Mouse (Mus musculus) stomach, postnatal 0 days (tissue): ENCODE measurements at regions not wholly inside any gene's neighbourhood (a gene's known extent, or its start where the extent isn't known, plus 50 kb on each side); places are given as distances from the start of the nearest gene placed in this dataset.

Experiments
- CTCF ChIP-seq: IDR thresholded peaks from 2 replicates; pipeline ENCODE4 v1.5.1; 2016; ENCODE audit warnings: antibody characterized with exemption, low read depth, mild to moderate bottlenecking, moderate library complexity
- EP300 ChIP-seq: optimal IDR thresholded peaks from 2 replicates; pipeline ENCODE3; 2016; ENCODE audit warnings: antibody characterized with exemption

DNA sequence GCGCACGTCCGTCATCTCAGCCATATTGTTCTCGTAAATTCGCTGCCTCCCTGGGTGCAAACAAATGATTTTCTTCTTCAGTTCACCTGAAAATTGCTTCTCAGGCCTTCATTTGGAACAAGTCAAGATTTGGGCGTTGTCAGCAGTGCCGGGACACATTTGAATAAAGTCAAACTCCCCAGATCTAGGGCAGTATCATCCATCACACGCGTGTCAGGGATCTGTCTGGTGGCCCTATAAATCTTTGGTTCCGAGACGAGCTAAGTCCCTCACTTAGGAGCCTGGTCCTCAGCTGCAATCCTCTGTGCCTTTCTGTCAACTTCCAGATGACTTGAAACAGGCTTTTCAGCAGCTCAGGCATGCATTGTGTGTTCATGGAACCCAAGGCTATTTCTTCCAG is 236.7 kb upstream of the Cntnap4 start:
- TF ChIP-seq EP300 (no peak), CTCF (no peak)
